Mouse (Mus musculus): ENCODE data around the gene Zfp329.
"Not testable (repeated sequence)": the region's sequence is repeated elsewhere in the genome, so short reads cannot be mapped to it uniquely, and the experiment has no call there.

Zfp329 gene

GRCm38 (mm10) chr7:12818521-12819295, at the start of gene Zfp329:
Zfp329 (minus strand) TSS chr7:12818858.
- DNase-seq (ENCODE audit: low read depth, low spot score), result peak; percentile 78

GRCm38 (mm10) chr7:12835779-12836178, 17.1 kb upstream of the Zfp329 start:
- no peak for DNase-seq (ENCODE audit: low read depth, low spot score)

DNA sequence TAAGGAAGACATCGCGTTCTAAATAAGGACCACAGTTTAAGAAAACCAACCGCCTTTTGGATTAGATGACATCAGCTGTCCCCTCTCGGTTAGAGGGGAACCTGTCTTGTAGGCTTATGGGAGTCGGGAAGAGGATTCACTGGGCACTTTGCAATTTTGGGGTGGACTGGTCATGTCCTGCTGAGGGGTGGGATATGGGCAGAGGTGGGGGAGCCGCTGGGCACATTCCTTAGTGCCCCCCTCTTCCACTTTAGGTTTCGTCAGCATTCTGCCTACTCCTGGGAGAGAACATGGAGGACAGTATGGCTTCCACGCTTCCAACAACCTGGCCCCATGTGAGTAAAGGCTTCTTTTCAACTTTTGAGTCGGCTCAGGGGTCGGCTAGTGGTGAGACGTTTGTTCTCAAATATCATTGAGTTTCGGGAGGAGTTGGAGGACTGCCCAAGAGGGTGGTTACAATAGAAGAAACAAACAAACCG, 16.6 kb upstream of the Zfp329 start:
- no peak for DNase-seq (ENCODE audit: low read depth, low spot score)

DNA sequence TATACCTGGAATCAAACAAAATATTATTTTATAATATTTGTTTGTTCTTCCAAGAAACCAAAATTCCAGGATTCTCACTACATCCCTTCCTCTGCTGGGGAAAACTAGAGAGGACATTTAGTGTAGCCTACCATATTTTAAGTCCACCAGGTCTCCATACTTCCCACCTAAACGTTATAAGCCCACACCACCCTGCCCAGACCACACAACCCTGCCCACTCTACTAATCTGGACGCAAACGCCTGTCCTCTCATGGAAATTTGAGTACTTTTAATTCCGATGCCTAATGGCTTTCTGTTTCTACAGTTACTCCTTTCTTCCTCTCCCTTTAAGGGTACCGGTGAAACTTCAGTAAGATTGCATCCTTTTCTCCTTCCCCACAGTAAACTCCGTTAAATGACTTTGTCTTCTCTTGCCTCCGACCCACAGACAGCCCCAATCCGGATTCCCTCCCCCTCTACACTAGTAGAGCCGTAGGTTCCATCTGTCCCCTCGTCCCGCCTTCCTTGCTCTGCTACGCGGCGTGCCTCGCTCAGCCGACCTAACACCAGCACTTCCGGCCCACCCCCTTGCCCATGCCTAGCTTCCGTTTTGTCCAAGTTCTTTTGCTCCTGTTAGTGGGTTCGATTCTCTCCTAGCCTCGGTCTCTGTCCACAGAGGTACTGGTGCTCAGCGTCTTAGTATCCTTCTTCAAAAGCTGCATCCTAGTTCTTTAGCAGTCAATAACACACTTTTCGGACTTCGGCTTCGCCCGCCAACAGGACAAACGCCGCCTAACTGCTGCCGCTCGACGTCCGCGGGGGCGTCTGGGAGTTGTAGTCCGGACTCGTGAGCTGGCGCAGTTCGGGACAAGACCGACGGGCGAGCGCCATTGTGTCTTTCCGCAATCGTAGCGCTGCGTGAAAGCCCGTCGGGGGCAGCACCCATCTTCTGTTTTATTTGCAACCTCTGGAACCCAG, 15.8 kb upstream of the Zfp329 start, which contains the start of gene Zfp110:
Zfp110 (plus strand) TSS at position 600 of the 959 bp plus-strand sequence.
- peak; percentile 74 for DNase-seq (ENCODE audit: low read depth, low spot score)

GRCm38 (mm10) chr7:12815566-12815965, 3.1 kb downstream of the Zfp329 start:
- DNase-seq (ENCODE audit: low read depth, low spot score), result no peak

DNA sequence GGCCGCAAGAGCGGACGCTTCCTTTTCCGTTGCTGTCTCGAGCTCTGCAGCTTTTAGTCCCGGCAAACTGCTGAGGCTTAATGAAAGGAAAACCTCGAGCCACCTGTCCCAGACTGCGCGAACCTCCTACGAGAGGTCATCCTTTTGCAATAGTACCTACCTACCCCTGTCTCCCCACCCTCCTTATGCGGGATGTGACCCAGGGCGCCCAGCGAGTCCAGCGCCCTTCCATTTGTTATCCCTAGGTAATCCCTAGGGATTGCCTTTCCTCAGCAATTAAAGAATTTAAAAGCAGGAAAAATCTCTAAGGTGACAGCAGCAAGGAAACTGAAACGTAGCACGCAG, 15.0 kb downstream of the Zfp329 start:
- no peak for DNase-seq (ENCODE audit: low read depth, low spot score)

- no peak for DNase-seq (ENCODE audit: low read depth, low spot score)
Observed at GRCm38 (mm10) chr7:12802866-12803726, 15.6 kb downstream of the Zfp329 start, which contains the start of gene Zscan18. Zscan18 (minus strand) TSS chr7:12803635.

- no peak for DNase-seq (ENCODE audit: low read depth, low spot score)
Observed at GRCm38 (mm10) chr7:12799554-12799953, 19.1 kb downstream of the Zfp329 start.

GRCm38 (mm10) chr7:12797971-12798370, 20.7 kb downstream of the Zfp329 start:
- no peak for DNase-seq (ENCODE audit: low read depth, low spot score)

- not testable (repeated sequence) for DNase-seq (ENCODE audit: low read depth, low spot score)
Observed at GRCm38 (mm10) chr7:12792624-12793023, 26.0 kb downstream of the Zfp329 start.

DNA sequence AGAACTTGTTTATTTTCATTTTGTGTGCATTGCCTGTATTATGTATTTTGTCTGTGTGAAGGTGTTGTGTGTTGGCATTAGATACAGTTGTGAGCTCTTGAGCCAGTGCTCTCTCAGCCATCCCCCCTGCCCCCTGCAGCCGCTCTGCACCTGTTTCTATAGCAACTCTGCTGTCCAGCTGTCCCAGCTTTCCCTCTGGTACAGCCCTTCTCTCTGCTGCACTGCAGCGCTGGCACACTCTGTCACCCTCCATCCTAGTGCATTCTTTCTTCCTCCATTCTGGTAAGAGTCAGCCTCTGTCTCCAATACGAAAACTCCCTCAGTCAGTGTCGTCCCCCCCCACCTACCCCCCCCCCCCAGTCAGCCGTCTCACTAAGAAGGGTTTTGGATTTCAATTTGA, 30.6 kb downstream of the Zfp329 start:
- no peak for DNase-seq (ENCODE audit: low read depth, low spot score)

DNA sequence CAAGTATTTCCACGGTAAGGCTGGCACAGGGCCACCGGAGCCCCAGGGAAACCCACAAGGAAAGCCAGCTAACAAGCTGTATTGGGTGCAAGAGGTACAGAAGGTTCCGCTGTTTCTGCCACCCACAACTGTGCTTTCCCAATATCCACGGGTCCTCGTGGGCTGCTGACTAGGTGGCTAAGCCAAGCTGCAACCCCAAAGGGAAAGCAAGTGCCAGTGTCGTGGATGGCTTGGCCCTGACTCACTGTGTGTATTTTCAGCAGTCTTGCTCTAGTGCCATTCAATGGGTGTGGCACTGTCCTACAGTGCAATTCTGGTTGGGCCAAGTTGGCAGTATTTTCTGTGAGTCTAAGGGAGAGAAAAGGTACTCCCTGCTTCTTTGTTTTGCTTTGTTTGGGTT, 31.3 kb downstream of the Zfp329 start:
- no peak for DNase-seq (ENCODE audit: low read depth, low spot score)

- peak; percentile 77 for DNase-seq (ENCODE audit: low read depth, low spot score)
Observed at GRCm38 (mm10) chr7:12780151-12780830, 38.4 kb downstream of the Zfp329 start.

DNA sequence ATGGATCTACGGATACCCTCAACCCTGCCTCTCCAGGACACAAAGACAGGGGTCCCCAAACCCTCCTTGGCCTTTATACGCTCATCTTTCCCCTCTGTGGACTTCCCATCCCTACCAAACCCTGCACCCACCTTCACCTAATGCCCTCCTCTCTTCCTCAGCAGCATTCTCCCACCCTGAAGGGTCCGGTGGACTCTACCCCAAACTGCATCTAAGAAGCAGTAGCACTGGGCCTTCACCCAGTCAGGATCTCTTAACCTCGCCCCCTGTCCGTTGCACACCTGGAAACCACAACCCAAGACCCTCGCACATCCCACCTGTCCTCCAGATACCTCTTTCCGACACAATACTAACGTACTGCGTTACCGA, 38.9 kb downstream of the Zfp329 start:
- no peak for DNase-seq (ENCODE audit: low read depth, low spot score)

- DNase-seq (ENCODE audit: low read depth, low spot score), result no peak
Observed at GRCm38 (mm10) chr7:12779141-12779540, 39.5 kb downstream of the Zfp329 start.

DNA sequence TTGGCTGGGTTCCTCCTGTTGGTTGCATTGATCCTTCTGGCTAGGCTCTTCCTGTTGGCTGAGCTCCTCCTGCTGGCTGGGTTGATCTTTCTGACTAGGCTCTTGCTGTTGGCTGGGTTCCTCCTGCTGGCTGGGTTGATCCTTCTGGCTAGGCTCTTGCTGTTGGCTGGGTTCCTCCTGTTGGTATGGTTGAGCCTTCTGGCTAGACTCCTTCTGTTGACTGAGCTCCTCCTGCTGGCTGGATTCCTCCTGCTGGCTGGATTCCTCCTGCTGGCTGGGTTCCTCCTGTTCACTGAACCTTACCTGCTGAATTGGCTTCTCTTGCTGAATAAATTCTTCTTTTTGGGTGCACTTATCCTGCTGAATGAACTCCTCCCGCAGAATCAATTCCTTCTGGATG, 44.1 kb downstream of the Zfp329 start:
- DNase-seq (ENCODE audit: low read depth, low spot score), result peak; percentile 49

DNA sequence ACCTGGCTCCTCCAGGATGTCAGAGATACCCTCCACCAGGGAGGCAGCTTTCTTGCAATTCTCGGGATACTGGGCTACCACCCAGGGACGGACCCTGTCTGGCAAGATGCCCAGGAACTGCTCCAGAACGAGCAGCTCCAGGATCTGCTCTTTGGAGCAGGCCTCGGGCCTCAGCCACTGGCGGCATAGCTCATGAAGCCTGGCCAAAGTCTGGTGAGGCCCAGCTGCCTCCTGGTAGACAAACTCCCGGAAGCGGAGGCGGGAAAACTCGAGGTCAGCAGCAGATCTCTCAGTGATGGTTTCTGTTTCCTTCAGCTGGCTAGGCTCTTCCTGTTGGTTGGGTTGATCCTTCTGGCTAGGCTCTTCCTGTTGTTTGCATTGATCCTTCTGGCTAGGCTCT, 44.5 kb downstream of the Zfp329 start:
- DNase-seq (ENCODE audit: low read depth, low spot score), result no peak

Measured in brain, embryonic 18.5 days (tissue).